Mouse (Mus musculus): ENCODE data around the gene Gm3854. TPM values are rescaled to one million over a fixed set of nuclear protein-coding genes. Genes with fewer than 3 reads are reported as not detected.

Gene Gm3854
- 0.65 TPM for polyA plus RNA-seq (2017; shearing (Covaris generic))

DNA sequence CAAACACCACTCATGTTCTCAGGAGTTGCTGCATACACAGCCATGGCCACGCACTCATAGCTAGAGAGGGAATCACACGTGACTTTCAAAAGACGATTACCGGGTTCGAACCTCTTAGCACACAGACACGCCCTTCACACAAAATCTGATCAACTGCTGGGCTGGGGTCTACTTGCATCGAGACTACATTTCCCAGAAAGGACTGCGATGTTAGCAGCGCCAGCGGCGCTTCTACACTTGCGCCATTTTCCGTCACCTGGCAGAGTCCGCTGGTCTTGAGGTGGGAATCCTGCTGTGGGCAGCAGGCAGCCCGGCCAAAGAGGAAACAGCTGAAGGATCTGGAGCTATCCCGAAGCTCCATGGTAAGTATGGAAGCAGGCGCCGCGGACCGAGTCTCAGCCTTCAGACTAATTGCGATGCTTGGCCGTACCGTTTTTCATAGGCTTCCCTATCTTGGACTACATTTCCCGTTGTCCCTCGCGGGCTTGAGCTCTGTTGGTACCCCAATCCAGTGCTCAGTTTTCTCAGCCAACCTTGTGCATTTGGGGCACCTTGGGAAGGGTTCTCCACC, at the start of gene Gm3854:
Gene Gm3854, plus strand, starts transcription at position 259 of the 571 bp plus-strand sequence.

DNA sequence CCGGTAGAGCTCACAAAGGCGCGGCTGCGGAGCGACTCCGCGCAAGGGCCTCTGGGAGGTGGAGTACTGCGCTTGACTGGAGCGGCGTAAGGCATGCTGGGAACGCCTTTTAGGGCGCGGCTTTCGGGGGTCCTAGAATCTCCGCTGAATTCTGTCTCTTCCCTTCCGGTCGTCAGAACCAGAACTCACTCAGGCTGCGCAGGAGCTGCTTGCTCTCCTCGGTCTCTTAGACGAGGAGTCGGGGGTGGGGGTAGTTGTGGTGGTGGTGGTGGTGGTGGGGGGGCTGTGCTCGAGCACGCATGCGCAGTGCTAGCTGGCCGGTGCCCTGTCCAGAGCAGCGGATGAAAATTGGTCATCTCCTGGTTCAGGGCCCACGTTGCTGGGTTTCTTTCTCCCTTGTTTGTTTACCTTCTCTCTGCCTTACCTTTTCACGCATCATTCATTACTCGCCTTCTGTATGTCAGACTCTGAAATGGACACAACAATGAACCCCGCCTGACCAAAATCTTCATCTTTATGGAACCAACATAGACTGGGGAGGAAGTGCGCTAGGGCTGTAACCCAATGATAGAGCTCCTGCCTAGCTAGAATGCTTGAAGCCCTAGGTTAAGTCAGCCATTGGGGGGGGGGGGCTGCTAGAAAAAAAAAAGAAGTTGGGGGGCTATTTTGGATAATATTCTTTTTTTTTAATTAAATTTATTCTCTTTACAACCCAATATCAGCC, 12.2 kb upstream of the Gm3854 start, which contains the start of gene Zfp583:
Gene Zfp583, minus strand, starts transcription at position 53 of the 724 bp plus-strand sequence.

DNA sequence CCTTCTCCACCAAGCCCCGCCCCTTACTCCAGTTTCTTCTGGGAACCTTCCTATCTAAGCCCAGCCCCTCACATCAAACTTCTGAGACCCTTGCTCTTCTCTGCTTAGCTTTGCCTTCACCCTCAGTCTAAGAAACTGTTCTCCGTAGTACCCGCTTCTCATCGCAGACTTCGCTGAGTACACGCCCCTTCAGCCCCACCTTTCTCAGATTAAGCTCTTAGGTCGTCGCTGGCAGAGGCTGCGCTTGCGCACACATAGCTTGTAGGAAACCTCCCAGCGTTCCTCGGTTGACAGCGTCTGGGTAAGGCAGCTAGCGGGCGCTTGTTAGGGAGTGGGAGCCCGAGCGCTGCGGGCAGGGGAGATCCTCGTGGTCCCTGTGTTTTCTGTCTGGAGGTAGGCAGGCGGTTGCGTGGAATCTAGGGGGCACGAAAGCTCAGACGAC, 19.5 kb downstream of the Gm3854 start, which contains the start of gene Zfp78:
Gene Zfp78, plus strand, starts transcription at position 234 of the 442 bp plus-strand sequence.

DNA sequence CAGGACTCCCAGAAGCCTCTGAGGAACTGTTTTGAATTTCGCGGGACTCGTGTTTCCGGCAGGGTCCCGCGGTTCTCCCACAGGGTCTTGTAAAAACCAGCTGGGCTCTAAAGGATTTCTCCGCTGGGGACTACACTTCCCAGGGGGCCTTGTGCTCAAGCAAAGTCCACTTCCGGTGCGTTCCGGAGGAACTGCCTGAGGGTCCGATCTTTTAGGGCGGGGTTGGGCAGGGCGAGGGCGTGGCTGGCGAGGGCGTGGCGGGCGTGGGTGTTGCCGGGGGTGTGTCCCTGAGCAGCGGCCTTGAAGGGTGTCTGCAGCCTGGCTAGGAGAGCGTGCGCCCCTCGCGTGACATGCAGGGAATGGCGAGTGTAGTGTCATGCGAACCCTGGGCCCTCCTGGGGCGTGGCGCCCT, 39.5 kb downstream of the Gm3854 start, which contains the start of gene Zfp28:
Gene Zfp28, plus strand, starts transcription at position 252 of the 412 bp plus-strand sequence.

DNA sequence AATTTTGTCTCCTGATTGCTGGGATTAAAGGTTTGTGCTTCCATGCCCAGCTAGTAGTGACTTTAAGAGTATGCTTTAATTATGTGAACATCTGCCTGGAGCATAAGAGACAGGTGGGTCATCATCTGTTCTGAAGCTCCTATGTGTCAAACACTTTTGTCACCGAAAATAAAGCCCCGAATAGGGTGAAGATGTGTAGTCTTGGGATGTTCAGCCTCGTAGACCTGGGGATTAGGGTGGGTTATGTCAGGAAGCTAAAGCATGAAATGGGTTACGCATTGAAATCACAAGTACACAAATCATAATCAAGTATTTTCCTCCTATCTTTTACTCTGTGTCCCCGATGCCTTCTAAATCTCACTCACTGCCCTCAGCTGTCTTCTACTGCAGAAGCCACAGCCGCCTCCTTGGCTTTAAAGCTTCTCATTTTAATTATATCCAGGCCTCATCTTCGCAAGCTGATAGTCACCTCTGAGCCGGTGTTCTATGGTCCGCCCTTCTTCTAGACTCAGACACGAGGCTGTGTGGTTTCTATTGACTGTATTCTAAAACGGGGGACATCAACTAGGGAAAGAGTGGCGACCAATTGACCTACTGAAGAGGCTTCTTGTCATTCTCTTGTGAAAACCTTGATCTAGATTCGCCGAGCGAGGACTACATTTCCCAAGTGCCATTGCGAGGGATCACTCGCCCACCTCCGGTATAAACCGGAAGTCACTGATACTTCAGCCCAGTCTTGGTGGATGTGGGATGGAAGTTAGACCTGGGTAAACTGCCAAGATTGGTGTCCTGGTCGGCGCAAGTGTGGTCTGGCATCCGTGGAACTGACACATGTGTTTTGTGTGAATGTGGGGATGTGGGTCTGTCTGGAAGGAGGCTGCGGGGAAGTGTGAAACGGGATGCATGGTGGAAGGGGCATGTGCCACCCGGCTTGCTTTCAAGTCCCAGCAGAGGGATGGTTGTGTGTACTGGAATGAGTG, 54.7 kb downstream of the Gm3854 start, which contains the start of gene Smim17:
Gene Smim17, plus strand, starts transcription at position 720 of the 980 bp plus-strand sequence.

Other genes starting within 250 kb of the Gm3854 start
- 30.4 TPM for gene Zfp787, start 187.8 kb upstream of the Gm3854 start, polyA plus RNA-seq (2017; shearing (Covaris generic))
- 10.5 TPM for gene Zfp444, start 171.5 kb upstream of the Gm3854 start, polyA plus RNA-seq (2017; shearing (Covaris generic))
- not detected for gene Galp, start 146.7 kb upstream of the Gm3854 start, polyA plus RNA-seq (2017; shearing (Covaris generic))
- not detected for gene Zscan5b, start 121.5 kb upstream of the Gm3854 start, polyA plus RNA-seq (2017; shearing (Covaris generic))
- not detected for gene Epp13, start 91.0 kb upstream of the Gm3854 start, polyA plus RNA-seq (2017; shearing (Covaris generic))
- gene Zfp667, start 57.2 kb upstream of the Gm3854 start, polyA plus RNA-seq (2017; shearing (Covaris generic)): 8.0 TPM
- gene Zfp583, start 12.5 kb upstream of the Gm3854 start, polyA plus RNA-seq (2017; shearing (Covaris generic)): 2.2 TPM
- 5.0 TPM for gene Zfp78, start 19.5 kb downstream of the Gm3854 start, polyA plus RNA-seq (2017; shearing (Covaris generic))
- 18.3 TPM for gene Zfp28, start 39.5 kb downstream of the Gm3854 start, polyA plus RNA-seq (2017; shearing (Covaris generic))
- gene Smim17, start 55.0 kb downstream of the Gm3854 start, polyA plus RNA-seq (2017; shearing (Covaris generic)): not detected
- not detected for gene Gm20715, start 66.5 kb downstream of the Gm3854 start, polyA plus RNA-seq (2017; shearing (Covaris generic))
- not detected for gene Olfr1344, start 94.9 kb downstream of the Gm3854 start, polyA plus RNA-seq (2017; shearing (Covaris generic))
- 0.04 TPM for gene Olfr1336, start 112.4 kb downstream of the Gm3854 start, polyA plus RNA-seq (2017; shearing (Covaris generic))
- not detected for gene Olfr1346, start 123.3 kb downstream of the Gm3854 start, polyA plus RNA-seq (2017; shearing (Covaris generic))
- gene Olfr5, start 143.2 kb downstream of the Gm3854 start, polyA plus RNA-seq (2017; shearing (Covaris generic)): not detected
- not detected for gene Olfr1347, start 156.0 kb downstream of the Gm3854 start, polyA plus RNA-seq (2017; shearing (Covaris generic))
- gene Olfr1348, start 165.0 kb downstream of the Gm3854 start, polyA plus RNA-seq (2017; shearing (Covaris generic)): not detected
- not detected for gene Olfr1349, start 179.2 kb downstream of the Gm3854 start, polyA plus RNA-seq (2017; shearing (Covaris generic))
- gene Olfr1350, start 221.1 kb downstream of the Gm3854 start, polyA plus RNA-seq (2017; shearing (Covaris generic)): not detected